Mouse (Mus musculus) intestine, embryonic 14.5 days (tissue): ENCODE measurements at regions not wholly inside any gene's neighbourhood (a gene's known extent, or its start where the extent isn't known, plus 50 kb on each side); places are given as distances from the start of the nearest gene placed in this dataset.
A peak's percentile ranks its signal among the peaks of the same experiment; 100 is the strongest.

Source experiments
- ATAC-seq: fragments of 200-750 bp; cut with Nextera tagmentation; replicated peaks from 2 replicates; pipeline ENCODE4 v1.8.0; 2017; ENCODE audit warnings: low read depth, moderate number of reproducible peaks, moderate TSS enrichment, moderate library complexity; ENCODE audit not compliant: low FRiP score, low TSS enrichment
- DNase-seq: peaks from one replicate; pipeline ENCODE4 v3.0.0-alpha.2; 2018; ENCODE audit warnings: low spot score
- H3K27ac ChIP-seq: fragments of 300-500 bp; sonication (generic); 2 replicates; pipeline ENCODE4 v1.5.1; 2014; ENCODE audit warnings: low read depth, mild to moderate bottlenecking, control low read depth
- H3K27me3 ChIP-seq: fragments of 300-500 bp; sonication (generic); replicated peaks from 2 replicates; pipeline ENCODE4 v1.6.1; 2014; ENCODE audit warnings: low read length, control low read depth; ENCODE audit not compliant: control insufficient read depth, insufficient read depth
- H3K36me3 ChIP-seq: fragments of 300-500 bp; sonication (generic); 2 replicates; pipeline ENCODE4 v1.6.1; 2014; ENCODE audit warnings: low read length, control low read depth; ENCODE audit not compliant: control insufficient read depth, insufficient read depth
- H3K4me1 ChIP-seq: fragments of 300-500 bp; sonication (generic); replicated peaks from 2 replicates; pipeline ENCODE4 v1.6.1; 2014; ENCODE audit warnings: low read length, control low read depth, mixed read lengths; ENCODE audit not compliant: control insufficient read depth, insufficient read depth
- H3K4me2 ChIP-seq: fragments of 300-500 bp; sonication (generic); 2 replicates; pipeline ENCODE4 v1.6.1; 2014; ENCODE audit warnings: low read length
- H3K4me3 ChIP-seq: fragments of 300-500 bp; sonication (generic); 2 replicates; pipeline ENCODE4 v1.5.1; 2014; ENCODE audit warnings: low read depth, low read length, control low read depth, mixed read lengths
- H3K9ac ChIP-seq: fragments of 300-500 bp; sonication (generic); 2 replicates; pipeline ENCODE4 v1.6.1; 2014; ENCODE audit warnings: mild to moderate bottlenecking, low read length
- H3K9me3 ChIP-seq: fragments of 300-500 bp; sonication (generic); 2 replicates; pipeline ENCODE4 v1.6.1; 2016; ENCODE audit warnings: low read length, control low read depth; ENCODE audit not compliant: control insufficient read depth
- WGBS: fragments of 180-500 bp; shearing (Covaris S2); extraction: QIAGEN DNeasy Blood & Tissue Kit; methylation state at CpG from one replicate; pipeline ENCODE4 v1.1.7; 2014; 5-methylcytosine and 5-hydroxymethylcytosine counted together

DNA sequence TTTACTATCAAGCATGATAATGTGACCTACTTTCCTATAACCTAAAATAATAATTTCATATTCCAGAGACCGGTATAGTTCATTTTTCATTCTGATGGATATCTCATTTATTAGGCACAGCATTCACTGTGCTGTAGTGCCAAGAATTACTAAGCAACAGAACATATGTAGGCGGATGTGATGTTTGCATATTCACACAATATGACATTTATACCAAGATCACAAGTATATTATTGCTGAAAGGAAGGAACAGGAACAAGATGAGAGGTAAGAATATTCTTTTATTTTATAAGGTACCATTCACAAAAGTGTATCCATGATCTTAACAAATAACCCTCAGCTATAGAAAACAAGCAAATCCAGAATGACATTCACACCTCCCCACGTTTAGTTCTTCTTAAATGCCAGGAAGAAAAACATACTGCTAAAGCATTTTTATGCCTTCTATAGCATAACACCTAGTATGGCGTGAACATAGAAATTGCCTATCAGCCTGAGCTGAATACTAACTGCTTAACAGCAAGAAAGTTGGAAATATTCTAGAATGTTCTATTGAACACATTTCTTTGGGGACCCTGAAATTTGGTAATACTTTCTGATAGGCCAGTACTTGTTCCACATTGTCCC lies 1062.8 kb upstream of the Acvr2a start:
- Histone ChIP-seq H3K9ac (no peak overlapping the region), H3K4me3 (no peak overlapping the region), H3K4me2 (no peak overlapping the region), H3K9me3 (no peaks in the 10 kb centered on the region), H3K27ac (no peak overlapping the region), H3K4me1 (no peaks in the 10 kb centered on the region), H3K36me3 (no peaks in the 10 kb centered on the region), H3K27me3 (no peaks in the 10 kb centered on the region)
- no peak for DNase-seq
- no peak for ATAC-seq
- WGBS, result 85% methylated on average over 4 of the region's 4 CpGs

DNA sequence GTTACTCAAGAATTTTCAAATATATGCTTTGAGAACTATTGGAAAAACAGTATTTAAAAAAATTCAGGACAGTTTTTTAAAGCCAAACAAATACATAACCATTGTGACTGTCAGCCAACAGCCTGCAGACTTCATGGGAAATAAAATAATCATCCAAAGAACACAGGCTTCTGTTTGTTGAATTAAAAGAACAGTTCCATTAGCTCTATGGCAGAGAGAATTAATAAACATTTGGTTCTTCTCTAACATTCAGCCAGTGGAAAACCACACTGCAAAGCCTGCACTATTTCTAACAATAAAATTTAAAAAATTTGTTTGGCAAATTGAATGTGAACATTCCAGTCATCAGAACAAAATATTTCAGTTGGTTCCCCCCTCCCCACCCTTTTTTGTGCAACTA lies 1058.2 kb upstream of the Acvr2a start:
- Histone ChIP-seq H3K4me3 (no peak overlapping the region), H3K4me2 (no peak overlapping the region), H3K27ac (no peak overlapping the region), H3K9ac (no peak overlapping the region), H3K27me3 (no peaks in the 10 kb centered on the region), H3K36me3 (no peaks in the 10 kb centered on the region), H3K4me1 (no peaks in the 10 kb centered on the region), H3K9me3 (no peaks in the 10 kb centered on the region)
- ATAC-seq (no peak), DNase-seq (no peak)

DNA sequence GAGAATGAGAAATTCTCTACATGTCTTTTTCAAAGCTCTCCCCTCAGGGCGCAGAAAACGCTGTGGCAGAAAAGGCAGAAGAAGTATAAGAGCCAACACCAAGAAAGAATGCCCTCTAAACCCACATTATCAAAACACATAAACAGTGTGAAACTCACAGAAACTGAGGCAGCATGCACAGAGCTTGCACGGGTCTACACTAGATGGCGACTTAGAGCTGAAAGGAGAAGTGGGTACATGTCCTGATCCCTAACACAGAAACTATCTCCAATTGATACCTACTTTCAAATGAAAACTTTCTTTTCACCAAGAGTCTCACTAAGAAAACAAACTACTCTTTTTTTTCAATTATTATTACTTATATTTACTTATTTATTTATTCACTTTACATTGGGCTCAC lies 1057.7 kb upstream of the Acvr2a start:
- Histone ChIP-seq H3K9ac (no peak overlapping the region), H3K27ac (no peak overlapping the region), H3K4me1 (no peaks in the 10 kb centered on the region), H3K4me3 (no peak overlapping the region), H3K27me3 (no peaks in the 10 kb centered on the region), H3K9me3 (no peaks in the 10 kb centered on the region), H3K36me3 (no peaks in the 10 kb centered on the region), H3K4me2 (no peak overlapping the region)
- DNase-seq (no peak), ATAC-seq (no peak)
- 60% methylated on average over 4 of the region's 4 CpGs for WGBS

DNA sequence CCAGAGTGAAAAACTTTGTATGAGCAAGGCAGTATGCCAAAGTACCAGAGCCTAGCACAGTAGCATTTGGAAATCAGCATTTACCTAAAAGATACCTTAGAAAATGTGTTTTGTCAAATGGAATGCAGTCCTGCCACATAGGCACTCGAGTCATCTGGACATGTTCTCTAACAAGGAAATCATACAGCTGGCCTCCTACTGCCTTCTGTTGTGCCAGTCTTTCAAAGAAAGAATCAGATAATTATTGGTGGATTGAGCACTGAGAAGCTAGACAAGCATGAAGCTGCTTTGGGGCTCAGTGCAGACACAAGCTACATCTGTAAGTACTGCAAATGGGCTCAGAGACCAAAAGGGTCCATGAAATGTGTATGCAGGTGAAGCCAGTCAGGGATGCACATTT lies 1038.1 kb upstream of the Acvr2a start:
- H3K36me3 ChIP-seq, result no peaks in the 10 kb centered on the region
- no peak overlapping the region for H3K9ac ChIP-seq
- 56% methylated on average over 1 of the region's 1 CpGs for WGBS
- no peaks in the 10 kb centered on the region for H3K4me1 ChIP-seq
- H3K27ac ChIP-seq, result no peak overlapping the region
- H3K4me3 ChIP-seq, result no peak overlapping the region
- H3K27me3 ChIP-seq, result no peaks in the 10 kb centered on the region
- ATAC-seq (no peak), DNase-seq (no peak)
- no peak overlapping the region for H3K4me2 ChIP-seq
- no peaks in the 10 kb centered on the region for H3K9me3 ChIP-seq

DNA sequence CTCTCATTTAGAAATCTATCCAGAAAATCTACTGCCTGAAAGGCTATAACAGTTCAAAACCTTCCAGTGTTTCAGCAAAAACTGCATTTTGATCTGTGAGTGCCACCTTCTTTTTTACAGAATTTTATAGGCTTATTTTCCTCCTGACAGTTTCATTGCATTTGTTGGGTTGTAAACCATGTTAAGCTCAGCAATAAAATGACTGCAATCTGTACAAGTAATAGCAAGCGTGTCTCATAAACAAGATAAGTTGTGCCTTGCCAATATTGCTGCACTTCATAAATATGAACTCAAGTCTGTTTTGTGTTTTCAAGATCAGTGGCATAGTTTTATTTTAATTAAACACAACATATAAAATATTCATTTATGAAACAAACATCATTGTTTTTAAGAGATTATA lies 1036.9 kb upstream of the Acvr2a start:
- no peaks in the 10 kb centered on the region for H3K9me3 ChIP-seq
- no peaks in the 10 kb centered on the region for H3K4me1 ChIP-seq
- ATAC-seq (no peak), DNase-seq (no peak)
- 67% methylated on average over 1 of the region's 1 CpGs for WGBS
- no peak overlapping the region for H3K27ac ChIP-seq
- no peaks in the 10 kb centered on the region for H3K36me3 ChIP-seq
- H3K4me2 ChIP-seq, result no peak overlapping the region
- H3K4me3 ChIP-seq, result no peak overlapping the region
- no peak overlapping the region for H3K9ac ChIP-seq
- H3K27me3 ChIP-seq, result no peaks in the 10 kb centered on the region

DNA sequence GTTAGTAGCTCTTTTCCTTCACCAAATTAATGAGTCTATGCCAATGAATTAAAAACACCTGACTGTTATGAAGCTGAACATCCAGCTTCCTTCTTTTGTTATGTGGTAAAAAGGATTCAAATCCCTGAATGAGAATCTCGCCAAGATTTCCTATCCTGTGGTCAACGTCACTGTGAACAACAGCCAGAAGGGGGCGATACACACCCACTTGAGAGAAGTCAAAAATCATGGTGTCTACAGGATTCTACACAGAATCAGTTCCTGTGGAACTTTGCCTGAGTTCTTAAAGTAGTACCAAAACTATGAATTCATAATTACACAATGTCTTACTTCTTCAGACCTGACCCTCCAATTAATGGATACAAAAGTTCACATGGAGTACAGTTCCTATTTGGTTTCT lies 1028.1 kb upstream of the Acvr2a start:
- DNase-seq (peak; percentile 62), ATAC-seq (no peak)
- H3K36me3 ChIP-seq, result no peaks in the 10 kb centered on the region
- H3K27ac ChIP-seq, result no peak overlapping the region
- no peak overlapping the region for H3K4me3 ChIP-seq
- no peaks in the 10 kb centered on the region for H3K9me3 ChIP-seq
- no peak overlapping the region for H3K4me2 ChIP-seq
- H3K4me1 ChIP-seq, result no peaks in the 10 kb centered on the region
- H3K9ac ChIP-seq, result no peak overlapping the region
- 8% methylated on average over 3 of the region's 3 CpGs for WGBS
- no peaks in the 10 kb centered on the region for H3K27me3 ChIP-seq

DNA sequence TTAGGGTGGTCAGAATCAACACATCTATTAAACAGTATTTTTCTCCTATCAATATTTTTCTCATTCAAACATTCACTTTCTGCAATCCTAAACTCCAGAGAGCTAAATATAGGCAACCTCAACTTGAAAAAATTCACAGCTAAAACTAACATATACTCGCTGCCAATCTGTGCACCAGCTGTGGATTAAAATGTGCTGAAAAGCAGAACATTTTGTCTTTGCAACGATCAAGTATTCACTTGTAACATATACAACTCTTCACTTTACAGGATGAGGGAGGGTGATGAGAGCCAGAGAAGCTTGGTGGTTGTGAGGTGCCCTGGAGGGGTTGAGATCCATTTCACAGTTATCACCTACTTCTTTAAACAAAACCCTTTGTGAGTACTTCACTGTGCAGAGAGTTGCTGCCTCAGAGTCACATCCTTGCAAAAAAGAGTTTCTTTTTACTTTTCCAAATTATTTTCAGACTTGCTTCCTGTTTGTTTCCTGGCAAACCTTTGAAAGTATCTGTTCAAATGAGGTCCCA lies 991.1 kb upstream of the Acvr2a start:
- DNase-seq, result no peak
- WGBS, result 28% methylated on average over 2 of the region's 2 CpGs
- Histone ChIP-seq H3K9me3 (no peaks in the 10 kb centered on the region), H3K4me2 (no peak overlapping the region), H3K36me3 (no peaks in the 10 kb centered on the region), H3K27me3 (no peaks in the 10 kb centered on the region), H3K4me1 (no peaks in the 10 kb centered on the region), H3K4me3 (no peak overlapping the region), H3K9ac (no peak overlapping the region), H3K27ac (no peak overlapping the region)
- no peak for ATAC-seq

DNA sequence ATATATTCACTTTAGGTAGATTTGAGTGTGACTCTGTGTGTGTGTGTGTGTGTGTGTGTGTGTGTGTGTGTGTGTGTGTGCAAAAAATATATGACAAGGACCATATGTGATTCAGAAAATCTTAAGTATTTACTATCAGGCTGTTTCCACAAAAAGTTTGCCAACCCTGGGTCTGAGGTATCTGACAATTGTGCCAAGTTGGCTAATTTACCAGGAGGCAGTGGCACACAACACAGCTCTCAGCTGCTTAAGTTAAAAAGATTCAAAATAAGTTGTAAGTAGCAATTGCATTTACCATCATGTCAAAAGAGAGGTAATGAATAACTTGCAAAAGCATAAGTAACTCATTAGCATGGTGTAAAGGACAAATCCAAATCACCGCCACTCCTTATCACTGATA lies 981.4 kb upstream of the Acvr2a start:
- Histone ChIP-seq H3K4me2 (no peak overlapping the region), H3K27ac (no peak overlapping the region), H3K4me1 (no peaks in the 10 kb centered on the region), H3K9me3 (no peaks in the 10 kb centered on the region), H3K4me3 (no peak overlapping the region), H3K36me3 (no peaks in the 10 kb centered on the region), H3K27me3 (no peaks in the 10 kb centered on the region), H3K9ac (no peak overlapping the region)
- no peak for DNase-seq
- WGBS, result 98% methylated on average over 1 of the region's 1 CpGs
- ATAC-seq, result no peak

DNA sequence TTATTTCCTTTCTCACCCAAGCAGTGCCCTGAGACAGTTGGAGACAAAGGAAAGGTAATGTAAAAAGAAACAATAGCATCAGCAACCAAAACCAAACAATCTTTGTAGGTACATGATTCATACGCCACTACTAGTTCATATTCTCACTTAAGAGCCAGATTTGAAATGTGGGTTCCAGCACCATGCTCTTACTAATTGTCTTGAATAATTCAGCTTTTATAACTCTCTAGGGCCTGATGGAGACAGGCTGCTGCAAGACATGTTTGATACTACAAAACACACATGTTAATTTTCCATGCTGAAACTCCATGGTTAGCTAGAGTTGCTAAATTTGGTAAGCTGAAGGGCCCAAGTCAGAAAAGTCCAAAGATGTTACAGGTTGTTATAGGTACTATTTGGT lies 980.4 kb upstream of the Acvr2a start:
- Histone ChIP-seq H3K27me3 (no peaks in the 10 kb centered on the region), H3K9me3 (no peaks in the 10 kb centered on the region), H3K9ac (no peak overlapping the region), H3K36me3 (no peaks in the 10 kb centered on the region), H3K4me3 (no peak overlapping the region), H3K4me1 (no peaks in the 10 kb centered on the region), H3K4me2 (no peak overlapping the region), H3K27ac (no peak overlapping the region)
- WGBS, result 89% methylated on average over 1 of the region's 1 CpGs
- ATAC-seq, result no peak
- no peak for DNase-seq
